Mouse (Mus musculus): Measurements from ENCODE around the gene Nr5a1. TPM values are rescaled to one million over a fixed set of nuclear protein-coding genes. Genes with fewer than 3 reads are reported as not detected.

Nr5a1 gene
- total and polyA plus RNA-seq, 3 experiments: 0.04 TPM; not detected in 2

GRCm38 (mm10) chr2:38705036-38705435 is 9.3 kb downstream of the Nr5a1 start:
- peaks cover 65% of the 10 kb centered on the region for H3K27me3 ChIP-seq (replicated peaks)
- dilution Hi-C loops (cut with MboI; ENCODE audit: extremely low pct_ligation_motif_present, extremely low pct_unique_long_range_greater_than_20kb, low sequenced_read_pairs) (no loop called here), in situ Hi-C loops (cut with MboI; ENCODE audit: low pct_ligation_motif_present, low pct_unique_long_range_greater_than_20kb, low sequenced_read_pairs) (no loop called here)
- H3K79me2 ChIP-seq (replicated peaks; ENCODE audit: control insufficient read depth, extremely low read depth, insufficient read depth, poor library complexity, severe bottlenecking): no peaks in the 10 kb centered on the region
- no peaks in the 10 kb centered on the region for H3K4me1 ChIP-seq (ENCODE audit: control insufficient read depth in 1 of 2, insufficient read depth in 2 of 2)
- no peak overlapping the region for H3K4me2 ChIP-seq (ENCODE audit: insufficient read depth, low read depth, poor library complexity, severe bottlenecking)
- no peak for DNase-seq (ENCODE audit: extremely low read depth)
- peaks cover 1% of the 10 kb centered on the region for H3K9me3 ChIP-seq (replicated peaks; ENCODE audit: low read length)
- no peak overlapping the region for H3K9ac ChIP-seq (ENCODE audit: insufficient read depth, low read depth)
- no peak overlapping the region for H3K4me3 ChIP-seq (replicated peaks in 1 of 3; ENCODE audit: low read depth in 2 of 3, low read length in 2 of 3, poor library complexity in 1 of 3)
- no peak overlapping the region for H3K27ac ChIP-seq (ENCODE audit: insufficient read depth, low read depth)
- H3K36me3 ChIP-seq (replicated peaks in 1 of 2; ENCODE audit: control insufficient read depth in 1 of 2, insufficient read depth in 1 of 2, low read length in 1 of 2): no peaks in the 10 kb centered on the region
- TF ChIP-seq TCF12 (IDR thresholded peaks at IDR 0.05; ENCODE audit: low read depth, low read length): no peak
- no peak for TF ChIP-seq NELFE (IDR thresholded peaks at IDR 0.05; ENCODE audit: low read depth, low read length)
- TF ChIP-seq JUN (IDR thresholded peaks at IDR 0.05; ENCODE audit: insufficient read depth, low read depth, low read length): no peak
- TF ChIP-seq ZMIZ1 (IDR thresholded peaks at IDR 0.05; ENCODE audit: low read depth, low read length): no peak
- no peak for TF ChIP-seq CHD2 (IDR thresholded peaks at IDR 0.05; ENCODE audit: low read length)
- no peak for TF ChIP-seq BHLHE40 (IDR thresholded peaks at IDR 0.05; ENCODE audit: low read depth, low read length)
- TF ChIP-seq PAX5 (IDR thresholded peaks at IDR 0.05; ENCODE audit: low read length): no peak
- no peak for TF ChIP-seq USF1 (IDR thresholded peaks at IDR 0.05; ENCODE audit: low read depth, low read length)
- TF ChIP-seq USF2 (conservative IDR thresholded peaks at IDR 0.05; ENCODE audit: low read depth, low read length): no peak
- no peak for TF ChIP-seq MAX (IDR thresholded peaks at IDR 0.05; ENCODE audit: low read length)
- no peak for TF ChIP-seq HCFC1 (IDR thresholded peaks at IDR 0.05; ENCODE audit: low read depth, low read length)
- no peak for TF ChIP-seq TBP (conservative IDR thresholded peaks at IDR 0.05; ENCODE audit: low read depth, low read length)
- no peak for TF ChIP-seq SIN3A (IDR thresholded peaks at IDR 0.05; ENCODE audit: low read length)
- no peak for TF ChIP-seq IRF4 (IDR thresholded peaks at IDR 0.05; ENCODE audit: low read depth, low read length)

GRCm38 (mm10) chr2:38704336-38704735 is 10.0 kb downstream of the Nr5a1 start:
- no peak overlapping the region for H3K4me2 ChIP-seq (ENCODE audit: insufficient read depth, low read depth, poor library complexity, severe bottlenecking)
- no peaks in the 10 kb centered on the region for H3K4me1 ChIP-seq (ENCODE audit: control insufficient read depth in 1 of 2, insufficient read depth in 2 of 2)
- peaks cover 65% of the 10 kb centered on the region for H3K27me3 ChIP-seq (replicated peaks)
- no peak overlapping the region for H3K9ac ChIP-seq (ENCODE audit: insufficient read depth, low read depth)
- DNase-seq (ENCODE audit: extremely low read depth): no peak
- no peaks in the 10 kb centered on the region for H3K36me3 ChIP-seq (replicated peaks in 1 of 2; ENCODE audit: control insufficient read depth in 1 of 2, insufficient read depth in 1 of 2, low read length in 1 of 2)
- no peaks in the 10 kb centered on the region for H3K79me2 ChIP-seq (replicated peaks; ENCODE audit: control insufficient read depth, extremely low read depth, insufficient read depth, poor library complexity, severe bottlenecking)
- H3K27ac ChIP-seq (ENCODE audit: insufficient read depth, low read depth): no peak overlapping the region
- H3K9me3 ChIP-seq (replicated peaks; ENCODE audit: low read length): no peaks in the 10 kb centered on the region
- in situ Hi-C loops (cut with MboI; ENCODE audit: low pct_ligation_motif_present, low pct_unique_long_range_greater_than_20kb, low sequenced_read_pairs): no loop called here
- no peak for TF ChIP-seq ZC3H11A (IDR thresholded peaks at IDR 0.05; ENCODE audit: low read depth, low read length)
- no peak for TF ChIP-seq IRF4 (IDR thresholded peaks at IDR 0.05; ENCODE audit: low read depth, low read length)
- no peak for TF ChIP-seq CTCF (conservative IDR thresholded peaks at IDR 0.05 in 1 of 2, IDR thresholded peaks at IDR 0.05 in 1 of 2; ENCODE audit: low read depth in 2 of 2, low read length in 2 of 2)
- TF ChIP-seq ETS1 (conservative IDR thresholded peaks at IDR 0.05; ENCODE audit: low read depth, low read length): no peak
- TF ChIP-seq MAX (IDR thresholded peaks at IDR 0.05; ENCODE audit: low read length): no peak
- TF ChIP-seq BHLHE40 (IDR thresholded peaks at IDR 0.05; ENCODE audit: low read depth, low read length): no peak
- no peak for TF ChIP-seq RCOR1 (conservative IDR thresholded peaks at IDR 0.05; ENCODE audit: low read depth, low read length)
- no peak overlapping the region for H3K4me3 ChIP-seq (replicated peaks in 1 of 3; ENCODE audit: low read depth in 2 of 3, low read length in 2 of 3, poor library complexity in 1 of 3)
- dilution Hi-C loops (cut with MboI; ENCODE audit: extremely low pct_ligation_motif_present, extremely low pct_unique_long_range_greater_than_20kb, low sequenced_read_pairs): no loop called here
